Mouse (Mus musculus) spleen, postnatal 10 days (tissue): ENCODE results near the gene Kir3dl1.
"Not testable (repeated sequence)": the region's sequence is repeated elsewhere in the genome, so short reads cannot be mapped to it uniquely, and the experiment has no call there.

Experiments
- DNase-seq, 2 experiments: peaks; one replicate each; pipeline ENCODE4 v3.0.0; 2021 to 2022; ENCODE audit warnings: low spot score in 2 of 2

The Kir3dl1 gene

DNA sequence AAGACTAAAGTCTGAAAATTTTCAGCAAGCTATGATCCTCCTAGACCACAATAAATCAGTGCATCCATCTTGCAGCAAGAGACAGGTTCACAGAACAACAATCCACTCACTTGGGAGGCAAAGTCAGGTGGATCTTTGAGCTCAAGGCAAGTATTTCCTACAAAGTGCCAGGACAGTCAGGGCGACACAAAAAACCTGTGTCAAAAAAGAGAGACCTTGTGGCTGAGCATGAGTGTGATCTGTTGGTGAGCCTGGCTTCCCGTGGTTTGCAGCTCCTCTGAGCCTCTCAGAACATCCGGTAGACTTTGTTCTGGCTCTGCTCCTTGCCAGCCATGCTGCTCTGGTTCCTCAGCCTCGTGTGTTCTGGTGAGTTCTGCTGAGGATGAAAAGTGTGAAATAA lies at the start of gene Kir3dl1:
Gene Kir3dl1, plus strand, starts transcription at position 301 of the 400 bp plus-strand sequence.
- not testable (repeated sequence) for DNase-seq

GRCm38 (mm10) chrX:136543956-136544355 lies 26.2 kb downstream of the Kir3dl1 start, which contains the start of gene Kir3dl2:
Gene Kir3dl2, minus strand, starts transcription at chrX:136544056.
- not testable (repeated sequence) for DNase-seq

DNA sequence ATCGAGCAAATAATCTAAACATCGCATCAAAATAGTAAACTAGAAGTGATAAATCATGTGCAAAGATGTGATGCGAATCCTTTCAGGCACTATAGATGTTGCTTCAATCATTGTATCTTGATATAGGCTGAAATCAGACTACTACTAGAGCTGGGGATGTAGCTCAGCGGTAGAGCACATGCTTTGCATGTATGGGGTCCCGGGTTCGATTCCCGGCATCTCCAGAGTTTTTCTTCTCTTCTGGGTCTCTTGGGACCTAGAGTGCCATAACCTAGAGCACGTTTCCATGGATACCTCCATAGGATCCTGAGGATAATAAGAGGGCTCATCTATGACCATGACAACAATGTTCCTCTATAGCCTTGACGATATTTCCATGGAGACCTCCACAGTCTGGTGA lies 51.3 kb downstream of the Kir3dl1 start:
- DNase-seq: not testable (repeated sequence)
